Mouse (Mus musculus) hindbrain, embryonic 11.5 days (tissue): Measurements from ENCODE around the gene Ldhd. TPM values are rescaled to one million over a fixed set of nuclear protein-coding genes. Genes with fewer than 3 reads are reported as not detected.
"Not testable (repeated sequence)": the region's sequence is repeated elsewhere in the genome, so short reads cannot be mapped to it uniquely, and the experiment has no call there.

Experiments used
- ATAC-seq: fragments of 200-750 bp; cut with Nextera tagmentation; 2 replicates; pipeline ENCODE4 v1.8.0; 2017; ENCODE audit warnings: mild to moderate bottlenecking, moderate TSS enrichment, moderate library complexity; ENCODE audit not compliant: low FRiP score
- DNase-seq: peaks from one replicate; pipeline ENCODE4 v3.0.0-alpha.2; 2015; ENCODE audit warnings: low spot score
- H3K27ac ChIP-seq: fragments of 300-500 bp; sonication (generic); 2 replicates; pipeline ENCODE4 v1.5.1; 2014; ENCODE audit warnings: mild to moderate bottlenecking, low read depth, low read length
- H3K27me3 ChIP-seq: fragments of 300-500 bp; sonication (generic); 2 replicates; pipeline ENCODE4 v1.6.1; 2014; ENCODE audit warnings: mild to moderate bottlenecking, low read length, moderate library complexity, mixed read lengths; ENCODE audit not compliant: control insufficient read depth, insufficient read depth
- H3K36me3 ChIP-seq: fragments of 300-500 bp; sonication (generic); 2 replicates; pipeline ENCODE4 v1.6.1; 2014; ENCODE audit warnings: mild to moderate bottlenecking, low read length, moderate library complexity, mixed read lengths; ENCODE audit not compliant: control insufficient read depth, insufficient read depth
- H3K4me1 ChIP-seq: fragments of 300-500 bp; sonication (generic); replicated peaks from 2 replicates; pipeline ENCODE4 v1.6.1; 2014; ENCODE audit warnings: low read length, mixed read lengths; ENCODE audit not compliant: control insufficient read depth, insufficient read depth
- H3K4me2 ChIP-seq: fragments of 300-500 bp; sonication (generic); replicated peaks from 2 replicates; pipeline ENCODE4 v1.6.1; 2014; ENCODE audit warnings: mild to moderate bottlenecking, low read depth, low read length
- H3K4me3 ChIP-seq: fragments of 300-500 bp; sonication (generic); 2 replicates; pipeline ENCODE4 v1.5.1; 2014; ENCODE audit warnings: low read depth, low read length
- H3K9ac ChIP-seq: fragments of 300-500 bp; sonication (generic); 2 replicates; pipeline ENCODE4 v1.6.1; 2014; ENCODE audit warnings: low read depth, low read length
- H3K9me3 ChIP-seq: fragments of 300-500 bp; sonication (generic); 2 replicates; pipeline ENCODE4 v1.6.1; 2016; ENCODE audit warnings: low read length; ENCODE audit not compliant: control insufficient read depth
- WGBS: fragments of 180-500 bp; shearing (Covaris S2); extraction: QIAGEN DNeasy Blood & Tissue Kit; methylation state at CpG from one replicate; pipeline ENCODE4 v1.1.7; 2014; 5-methylcytosine and 5-hydroxymethylcytosine counted together
- polyA plus RNA-seq: library from polyadenylated mRNA; unstranded; fragments of >200 nt; fragmentation: Nextera tagmentation; extraction: Ambion mirVana; gene quantifications from 2 replicates; pipeline ENCODE4 v1.2.1, GENCODE M21; 2014

Gene Ldhd
- polyA plus RNA-seq, 1 experiment from 2014 or later, result 0.08 TPM

DNA sequence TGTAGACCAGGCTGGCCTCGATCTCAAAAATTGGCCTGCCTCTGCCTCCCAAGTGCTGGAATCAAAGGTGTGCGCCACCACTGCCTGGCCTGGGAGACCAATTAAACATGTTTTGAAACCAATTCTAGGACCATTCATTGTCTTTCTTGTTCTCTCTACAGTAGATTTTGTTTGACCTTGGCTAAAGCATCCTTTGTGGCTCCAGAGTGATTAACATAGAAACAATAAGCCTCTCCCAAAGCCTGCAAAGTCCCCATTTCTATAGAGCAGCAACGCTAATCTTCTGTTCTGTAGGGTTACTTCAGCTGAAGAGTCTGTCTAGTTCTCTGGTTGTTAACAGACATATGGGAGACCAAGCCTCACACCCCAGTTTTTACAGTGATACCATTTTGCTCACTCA lies 20.5 kb upstream of the Ldhd start:
- 86% methylated on average over 3 of the region's 3 CpGs for WGBS
- Histone ChIP-seq H3K4me2 (no peak overlapping the region), H3K4me1 (no peaks in the 10 kb centered on the region), H3K27ac (no peak overlapping the region), H3K9ac (no peak overlapping the region), H3K9me3 (no peaks in the 10 kb centered on the region), H3K27me3 (no peaks in the 10 kb centered on the region), H3K36me3 (no peaks in the 10 kb centered on the region), H3K4me3 (no peak overlapping the region)
- ATAC-seq, result no peak
- no peak for DNase-seq

DNA sequence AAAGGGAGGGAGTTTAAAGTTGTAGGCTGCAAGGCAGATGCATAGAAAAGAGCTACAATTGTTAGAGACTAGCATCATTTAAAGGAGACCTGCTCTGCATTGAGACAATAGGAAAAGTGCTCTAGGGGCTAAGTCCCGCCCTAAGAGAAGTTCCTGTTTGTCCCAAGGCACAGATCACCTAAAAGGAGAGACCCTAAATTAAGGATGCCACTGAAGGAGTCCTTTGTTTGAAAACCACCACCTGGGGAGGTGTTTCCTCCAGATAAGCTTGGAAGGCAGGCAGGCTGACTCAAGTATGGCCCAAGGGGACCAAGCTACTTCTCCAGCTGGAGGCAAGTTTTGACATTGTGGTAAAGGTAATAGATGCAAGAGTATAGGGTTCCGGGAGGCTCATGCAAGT lies 18.7 kb upstream of the Ldhd start:
- no peak overlapping the region for H3K9ac ChIP-seq
- no peaks in the 10 kb centered on the region for H3K4me1 ChIP-seq
- H3K27me3 ChIP-seq, result no peaks in the 10 kb centered on the region
- ATAC-seq, result no peak
- no peak overlapping the region for H3K4me3 ChIP-seq
- H3K9me3 ChIP-seq, result no peaks in the 10 kb centered on the region
- H3K36me3 ChIP-seq, result no peaks in the 10 kb centered on the region
- no peak for DNase-seq
- WGBS, result 58% methylated on average over 2 of the region's 2 CpGs
- H3K4me2 ChIP-seq, result no peak overlapping the region
- no peak overlapping the region for H3K27ac ChIP-seq

DNA sequence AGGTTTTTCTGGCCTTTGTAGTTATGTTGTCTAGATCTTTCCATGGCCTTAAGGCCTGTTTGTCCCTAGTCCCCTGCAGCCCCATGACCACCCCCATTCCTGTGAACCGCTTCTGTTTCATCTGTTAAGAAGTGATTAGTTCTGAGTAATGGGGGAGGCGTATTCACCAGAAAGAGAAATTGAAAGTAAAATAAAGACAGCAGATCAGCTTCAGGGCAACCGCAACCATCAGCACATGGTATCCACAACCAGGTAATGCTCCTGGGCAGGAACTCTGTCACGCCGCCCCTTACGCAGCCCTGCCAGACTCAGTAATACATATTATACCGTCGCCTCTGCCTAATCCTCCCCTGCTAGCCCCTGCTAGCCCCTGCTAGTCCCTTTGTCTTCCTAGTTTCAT lies 15.5 kb upstream of the Ldhd start:
- WGBS, result 95% methylated on average over 8 of the region's 8 CpGs
- no peak for ATAC-seq
- Histone ChIP-seq H3K9ac (no peak overlapping the region), H3K4me1 (0 out of 2 replicates have a peak, but pooled peaks cover 2% of the 10 kb centered on the region), H3K9me3 (no peaks in the 10 kb centered on the region), H3K27ac (no peak overlapping the region), H3K36me3 (no peaks in the 10 kb centered on the region), H3K27me3 (no peaks in the 10 kb centered on the region), H3K4me3 (no peak overlapping the region), H3K4me2 (no peak overlapping the region)
- DNase-seq, result no peak

DNA sequence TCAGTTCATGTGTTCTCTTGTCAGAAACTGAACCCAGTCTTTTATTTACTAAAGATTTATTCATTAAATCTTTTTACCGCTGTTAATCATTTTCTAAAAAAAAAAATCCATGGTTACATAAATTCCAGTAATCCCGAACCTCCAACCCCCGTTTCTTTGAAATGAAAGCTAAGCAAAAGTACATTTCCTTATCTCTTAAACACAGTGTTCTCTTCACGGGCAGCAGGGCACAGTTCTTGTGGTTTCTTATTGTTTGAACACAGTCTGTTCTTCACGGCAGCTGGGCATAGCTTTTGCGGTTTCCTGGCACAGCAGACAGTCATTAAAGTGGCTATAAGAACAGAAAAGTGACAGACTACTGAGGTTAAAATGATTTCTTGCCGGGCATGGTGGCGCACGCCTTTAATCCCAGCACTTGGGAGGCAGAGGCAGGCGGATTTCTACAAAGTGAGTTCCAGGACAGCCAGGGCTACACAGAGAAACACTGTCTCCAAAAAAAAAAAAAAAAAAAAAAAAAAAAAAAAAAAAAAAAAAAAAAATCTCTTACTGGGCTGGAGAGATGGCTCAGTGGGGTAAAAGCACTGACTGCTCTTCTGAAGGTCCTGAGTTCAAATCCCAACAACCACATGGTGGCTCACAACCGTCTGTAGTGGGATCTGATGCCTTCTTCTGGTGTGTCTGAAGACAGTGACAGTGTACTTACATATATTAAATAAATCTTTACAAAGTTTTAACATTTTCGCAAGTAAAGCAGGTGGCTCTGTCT lies 14.3 kb upstream of the Ldhd start:
- Histone ChIP-seq H3K4me3 (peak overlapping the region; percentile 79), H3K4me2 (peak overlapping the region; percentile 49)
- WGBS, result 78% methylated on average over 12 of the region's 12 CpGs
- not testable (repeated sequence) for ATAC-seq, H3K36me3 ChIP-seq, H3K27me3 ChIP-seq, H3K9ac ChIP-seq, H3K27ac ChIP-seq, H3K4me1 ChIP-seq, H3K9me3 ChIP-seq
- DNase-seq, result peak; percentile 19

DNA sequence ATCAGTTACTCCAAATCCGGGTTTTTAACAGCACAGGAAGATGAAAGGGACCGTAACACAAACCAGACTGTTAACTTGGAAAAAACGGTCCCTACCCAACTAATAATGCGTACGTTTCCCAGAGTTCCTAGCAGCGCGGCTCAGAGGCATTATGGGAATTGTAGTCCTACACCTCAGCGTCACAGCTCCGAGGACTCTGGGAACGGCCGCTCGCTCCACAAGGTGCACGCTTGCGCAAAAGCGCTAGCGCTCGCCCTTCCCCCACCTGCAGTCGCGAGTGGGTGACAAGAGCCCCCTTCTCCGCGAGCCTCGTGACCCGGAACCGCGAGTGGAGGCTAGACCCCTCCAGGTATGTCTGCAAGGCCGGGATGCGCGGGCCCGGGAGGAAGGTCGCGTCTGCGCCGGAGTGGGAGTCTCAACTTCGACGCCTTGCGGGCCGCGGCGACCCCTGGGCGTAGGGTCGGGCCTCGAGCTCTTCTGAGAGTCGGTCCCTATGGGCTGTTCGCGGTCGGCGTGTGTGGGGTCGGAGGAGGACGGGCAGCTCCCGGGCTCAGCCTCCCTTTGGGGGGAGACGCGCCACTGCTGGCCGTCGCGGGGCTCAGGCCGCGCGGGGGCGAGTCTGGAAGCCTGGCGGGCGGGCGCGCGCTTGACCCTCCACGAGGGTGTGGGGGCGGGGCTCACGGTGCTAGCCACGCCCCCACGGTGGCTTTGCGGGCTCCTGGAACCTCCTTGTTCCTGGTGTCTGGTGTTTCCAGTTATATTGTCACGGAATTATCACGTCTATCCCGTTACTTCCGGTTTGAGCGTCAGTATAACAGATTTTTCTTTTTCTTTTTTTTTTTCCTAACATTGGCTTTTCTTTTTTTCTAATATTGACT lies 13.3 kb upstream of the Ldhd start, which contains the start of gene Zfp1:
TSS of gene Zfp1 (plus strand) at position 138 of the 878 bp plus-strand sequence.
- DNase-seq (peak; percentile 95), ATAC-seq (peak; percentile 99)
- H3K36me3 ChIP-seq, result no peaks in the 10 kb centered on the region
- H3K9ac ChIP-seq, result peak within 1 kb of the TSS; percentile 92
- no peaks in the 10 kb centered on the region for H3K9me3 ChIP-seq
- peak within 1 kb of the TSS; percentile 79 for H3K4me3 ChIP-seq
- H3K4me2 ChIP-seq, result peak within 1 kb of the TSS; percentile 49
- under 1% methylated on average over 70 of the region's 75 CpGs for WGBS
- H3K4me1 ChIP-seq, result 0 out of 2 replicates have a peak, but pooled peaks cover 2% of the 10 kb centered on the region
- H3K27ac ChIP-seq, result peak within 1 kb of the TSS; percentile 89
- H3K27me3 ChIP-seq, result no peaks in the 10 kb centered on the region

DNA sequence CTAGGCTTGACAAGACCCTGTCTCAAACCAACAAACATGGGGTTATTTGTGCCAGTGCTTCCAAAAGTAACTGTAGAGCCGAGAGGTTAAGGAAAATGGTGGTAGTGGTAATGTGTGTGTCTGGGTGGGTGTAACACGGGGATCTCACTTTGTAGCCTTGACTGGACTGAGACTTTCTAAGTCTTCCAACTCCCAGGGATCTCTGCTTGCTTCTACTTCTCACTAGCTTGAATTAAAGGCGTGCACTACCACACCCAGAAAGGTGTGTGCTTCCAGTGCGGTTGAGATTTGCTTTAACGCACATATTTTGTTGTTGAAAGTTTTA lies 12.7 kb upstream of the Ldhd start:
- peak overlapping the region; percentile 79 for H3K4me3 ChIP-seq
- DNase-seq (no peak), ATAC-seq (peak; percentile 46)
- H3K27ac ChIP-seq, result no peak overlapping the region; the same call in 1 of the 2 replicates
- H3K9me3 ChIP-seq, result no peaks in the 10 kb centered on the region
- WGBS, result 15% methylated on average over 5 of the region's 5 CpGs
- peak overlapping the region; percentile 49 for H3K4me2 ChIP-seq
- H3K9ac ChIP-seq, result peak overlapping the region; percentile 92; the same call in 1 of the 2 replicates
- no peaks in the 10 kb centered on the region for H3K27me3 ChIP-seq
- H3K36me3 ChIP-seq, result no peaks in the 10 kb centered on the region
- H3K4me1 ChIP-seq, result 0 out of 2 replicates have a peak, but pooled peaks cover 2% of the 10 kb centered on the region

DNA sequence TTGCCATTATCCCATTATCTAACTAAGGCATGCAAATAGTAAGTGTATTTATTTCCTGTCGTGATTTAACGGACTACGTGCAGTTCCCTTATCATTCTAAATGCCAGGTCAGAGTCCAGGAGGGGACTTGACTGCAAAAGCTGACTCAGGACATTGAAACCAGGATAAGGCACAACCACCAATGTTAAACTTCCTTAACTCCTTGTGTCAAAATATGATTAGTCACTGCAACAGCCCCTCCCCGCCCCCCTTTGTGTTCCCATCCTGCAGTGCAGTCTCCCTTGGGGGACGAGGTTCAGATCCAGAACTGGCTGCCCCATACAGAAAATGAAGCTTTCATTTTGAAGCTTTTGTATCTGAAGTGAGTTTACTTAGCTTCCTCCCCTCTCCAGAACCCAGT lies 12.3 kb upstream of the Ldhd start:
- no peak overlapping the region for H3K27ac ChIP-seq
- ATAC-seq, result no peak
- WGBS, result 77% methylated on average over 5 of the region's 5 CpGs

DNA sequence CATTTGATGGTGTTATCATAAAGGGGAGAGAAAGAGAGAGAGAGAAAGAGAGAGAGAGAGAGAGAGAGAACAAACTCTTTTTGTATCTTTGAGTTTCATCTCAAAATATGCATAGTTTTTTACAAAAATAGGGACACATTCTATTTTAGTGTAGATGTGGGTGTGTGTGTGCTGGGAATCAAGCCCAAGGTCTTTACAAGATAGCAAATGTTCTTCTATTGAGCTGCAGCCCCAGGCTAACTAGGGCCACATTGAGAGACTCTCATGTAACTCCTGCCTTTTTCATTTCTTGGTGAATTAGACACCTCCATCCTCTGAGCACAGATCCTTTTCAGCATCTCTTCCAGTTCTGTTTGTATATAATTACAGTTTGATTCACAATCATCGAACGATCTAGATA lies 10.9 kb upstream of the Ldhd start:
- 92% methylated on average over 2 of the region's 2 CpGs for WGBS
- Histone ChIP-seq H3K4me2 (no peak overlapping the region), H3K9ac (no peak overlapping the region), H3K4me3 (no peak overlapping the region), H3K27me3 (no peaks in the 10 kb centered on the region), H3K4me1 (0 out of 2 replicates have a peak, but pooled peaks cover 2% of the 10 kb centered on the region), H3K27ac (no peak overlapping the region), H3K36me3 (no peaks in the 10 kb centered on the region), H3K9me3 (no peaks in the 10 kb centered on the region)
- DNase-seq, result no peak
- ATAC-seq, result no peak

More for the DNA sequence above, 12.3 kb upstream of the Ldhd start:
- Histone ChIP-seq H3K9ac (peak overlapping the region; percentile 92; the same call in 1 of the 2 replicates), H3K9me3 (no peaks in the 10 kb centered on the region), H3K4me1 (0 out of 2 replicates have a peak, but pooled peaks cover 2% of the 10 kb centered on the region), H3K4me3 (peak overlapping the region; percentile 79), H3K4me2 (peak overlapping the region; percentile 49; the same call in 1 of the 2 replicates), H3K36me3 (no peaks in the 10 kb centered on the region), H3K27me3 (no peaks in the 10 kb centered on the region)
- DNase-seq, result no peak
